Mouse (Mus musculus): ENCODE data around the gene Fzr1.

The Fzr1 gene

DNA sequence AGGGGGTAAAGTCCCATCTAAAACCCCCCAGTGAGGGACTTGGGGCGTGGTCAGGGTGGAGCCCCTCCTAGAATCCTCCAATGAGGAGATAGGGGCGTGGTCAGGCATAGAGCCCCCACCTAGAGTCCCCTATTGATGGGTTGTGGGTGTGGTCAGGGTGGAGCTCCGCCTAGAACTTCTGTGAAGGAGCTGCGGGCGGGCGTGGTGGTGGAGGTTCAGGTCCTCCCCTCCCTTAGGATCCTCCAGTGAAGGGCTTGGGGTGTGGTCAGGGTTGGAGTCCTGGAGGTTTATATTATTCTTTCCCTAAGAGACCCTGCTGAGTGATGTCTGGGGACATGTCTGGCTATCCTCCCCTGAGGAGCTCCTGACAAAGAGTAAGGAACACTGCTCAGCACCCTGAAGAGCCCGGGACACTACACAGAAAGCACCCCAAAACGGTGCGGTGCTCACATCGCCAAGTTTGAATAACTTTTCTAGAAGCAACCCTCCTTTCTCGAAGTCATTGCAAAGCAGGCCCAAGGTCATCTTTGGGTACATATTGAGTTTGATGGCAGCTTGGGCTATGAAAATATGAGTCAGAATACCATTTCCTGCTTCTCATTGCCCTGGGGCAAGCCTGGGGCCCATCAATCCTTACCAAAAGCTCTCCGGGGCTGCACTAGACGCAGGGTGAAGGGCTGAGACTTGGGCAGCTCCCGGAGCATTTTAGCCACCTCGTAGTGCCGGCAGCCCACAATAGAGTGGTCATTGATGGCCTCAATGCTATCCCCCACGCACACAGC, 37.6 kb downstream of the Fzr1 start:
- CTCF ChIA-PET: interaction anchor here (0.6 to 1.1 kb wide), 3 partner anchors 26 to 293 kb away, joined by 3 to 8 read pairs (median 4); no protein-coding TSS in a partner anchor

DNA sequence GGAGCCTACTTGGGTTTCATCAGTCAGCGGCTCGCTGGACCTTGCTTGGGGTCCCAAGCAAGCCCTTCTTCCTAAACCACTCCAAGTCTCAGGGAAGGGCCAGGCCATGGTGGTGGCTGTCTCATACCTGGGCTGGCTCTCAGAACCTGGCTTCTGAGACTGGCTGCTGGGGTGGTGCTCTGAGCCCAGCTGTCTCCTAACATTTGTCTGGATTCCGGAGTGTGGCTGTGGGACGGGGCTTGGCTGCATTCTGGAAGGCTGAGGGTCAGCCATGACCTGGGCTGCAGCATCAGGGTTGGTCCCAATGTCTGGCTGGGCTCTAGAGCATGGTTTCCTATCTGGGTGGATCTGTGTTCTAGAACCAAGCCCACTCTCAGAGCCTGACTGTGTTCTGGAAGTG, 41.8 kb downstream of the Fzr1 start:
- CTCF ChIA-PET: no interaction called here

DNA sequence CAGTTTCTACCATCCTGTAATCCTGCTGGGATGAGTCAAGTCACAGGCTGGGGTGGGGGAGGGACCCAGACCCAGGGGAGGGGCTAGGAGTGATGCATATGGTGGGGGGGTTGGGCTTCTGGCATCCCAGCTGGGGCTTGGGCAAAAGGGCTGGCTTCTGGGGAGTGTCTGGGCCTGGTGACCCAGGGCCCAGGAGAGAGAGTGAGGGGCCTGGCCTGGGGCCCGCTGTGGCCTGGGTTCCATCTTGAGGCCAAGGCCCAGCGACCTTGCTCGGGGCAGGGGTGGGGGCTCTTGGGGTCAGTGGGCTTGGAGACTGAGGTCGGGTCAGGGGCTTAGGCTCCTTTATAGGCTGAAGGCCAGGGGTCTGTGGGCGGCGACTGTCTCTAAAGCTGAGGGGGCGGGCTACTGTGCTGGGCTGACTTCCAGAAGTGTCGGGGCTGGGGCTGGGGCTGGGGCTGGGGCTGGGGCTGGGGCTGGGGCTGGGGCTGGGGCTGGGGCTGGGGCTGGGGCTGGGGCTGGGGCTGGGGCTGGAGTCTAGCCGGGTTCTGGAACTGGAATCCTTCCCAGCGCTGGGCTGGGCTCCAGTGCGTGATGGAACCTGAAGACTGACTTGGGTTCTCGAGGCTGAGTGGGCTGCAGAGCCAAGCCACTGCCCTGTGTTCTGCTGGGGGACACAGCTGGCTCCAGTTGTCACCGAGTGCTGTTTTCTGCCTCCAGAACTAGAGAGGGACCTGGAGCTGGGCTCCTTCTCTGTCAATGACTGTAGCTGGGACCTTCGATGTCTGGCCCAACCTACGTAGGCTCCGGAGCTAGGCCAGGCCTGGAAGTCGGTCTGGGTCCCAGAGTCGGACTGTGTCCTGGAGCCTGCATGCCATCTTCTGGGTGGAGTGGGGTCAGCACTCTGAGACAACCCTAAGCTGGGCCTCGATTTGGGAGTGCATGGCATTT, 42.6 kb downstream of the Fzr1 start:
- CTCF ChIA-PET: no interaction called here

DNA sequence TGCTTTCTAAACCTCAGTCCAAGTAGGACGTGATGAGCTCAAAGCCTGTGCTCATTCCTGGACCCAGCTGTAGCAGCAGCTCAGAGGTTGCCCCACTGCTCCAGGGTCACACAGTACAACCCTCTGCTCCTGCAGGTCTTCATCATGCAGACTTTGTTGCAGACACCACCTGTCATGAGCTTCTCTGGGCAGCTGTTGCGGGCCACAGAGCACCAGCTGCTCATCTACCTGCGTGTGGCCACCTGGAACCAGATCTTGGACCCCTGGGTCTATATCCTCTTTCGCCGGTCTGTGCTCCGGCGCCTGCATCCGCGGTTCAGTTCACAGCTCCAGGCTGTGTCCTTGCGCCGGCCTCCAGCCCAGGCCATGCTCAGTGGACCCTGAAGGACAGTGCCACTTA, 44.0 kb downstream of the Fzr1 start:
- CTCF ChIA-PET: no interaction called here

DNA sequence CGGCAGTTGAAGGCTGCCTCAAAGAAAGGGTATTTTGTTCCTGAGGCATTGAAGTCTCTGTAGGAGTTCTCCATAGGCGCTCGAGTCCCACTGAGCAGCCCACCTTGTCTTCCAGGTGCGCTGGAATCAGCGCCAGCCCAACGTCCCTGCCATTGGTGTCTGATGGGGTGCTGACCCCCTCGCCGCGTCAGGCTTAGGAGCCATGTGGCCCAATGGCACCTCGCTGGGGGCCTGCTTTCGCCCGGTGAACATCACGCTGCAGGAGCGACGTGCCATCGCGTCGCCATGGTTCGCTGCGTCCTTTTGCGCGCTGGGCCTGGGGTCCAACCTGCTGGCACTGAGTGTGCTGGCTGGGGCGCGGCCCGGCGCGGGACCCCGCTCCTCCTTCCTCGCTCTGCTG, 46.0 kb downstream of the Fzr1 start:
- CTCF ChIA-PET: interaction anchor here (0.6 kb wide), 1 partner anchor 1557 kb away, joined by 4 read pairs; no protein-coding TSS in a partner anchor

DNA sequence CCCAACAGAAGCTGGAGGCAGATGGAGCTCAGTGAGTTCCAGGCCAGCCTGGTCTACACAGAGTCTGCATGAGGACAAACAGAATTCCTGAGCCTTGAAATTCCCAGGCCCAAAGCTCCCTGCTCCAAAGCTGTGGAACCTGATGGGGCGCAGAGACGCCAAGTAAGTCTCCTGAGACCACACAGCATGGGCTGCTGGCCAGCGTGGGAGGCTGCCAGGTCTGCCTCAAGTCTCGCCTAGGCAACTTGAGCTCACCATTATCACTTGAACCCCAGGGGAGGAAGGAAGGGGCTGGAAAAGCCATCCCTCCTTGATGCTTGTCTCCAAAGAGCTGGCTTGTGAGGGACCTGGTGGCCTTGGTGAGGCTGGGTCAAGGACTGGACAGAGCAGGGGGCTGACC, 48.3 kb downstream of the Fzr1 start:
- CTCF ChIA-PET: interaction anchor here (1.3 kb wide), 1 partner anchor 9 kb away, joined by 3 read pairs; no protein-coding TSS in a partner anchor

DNA sequence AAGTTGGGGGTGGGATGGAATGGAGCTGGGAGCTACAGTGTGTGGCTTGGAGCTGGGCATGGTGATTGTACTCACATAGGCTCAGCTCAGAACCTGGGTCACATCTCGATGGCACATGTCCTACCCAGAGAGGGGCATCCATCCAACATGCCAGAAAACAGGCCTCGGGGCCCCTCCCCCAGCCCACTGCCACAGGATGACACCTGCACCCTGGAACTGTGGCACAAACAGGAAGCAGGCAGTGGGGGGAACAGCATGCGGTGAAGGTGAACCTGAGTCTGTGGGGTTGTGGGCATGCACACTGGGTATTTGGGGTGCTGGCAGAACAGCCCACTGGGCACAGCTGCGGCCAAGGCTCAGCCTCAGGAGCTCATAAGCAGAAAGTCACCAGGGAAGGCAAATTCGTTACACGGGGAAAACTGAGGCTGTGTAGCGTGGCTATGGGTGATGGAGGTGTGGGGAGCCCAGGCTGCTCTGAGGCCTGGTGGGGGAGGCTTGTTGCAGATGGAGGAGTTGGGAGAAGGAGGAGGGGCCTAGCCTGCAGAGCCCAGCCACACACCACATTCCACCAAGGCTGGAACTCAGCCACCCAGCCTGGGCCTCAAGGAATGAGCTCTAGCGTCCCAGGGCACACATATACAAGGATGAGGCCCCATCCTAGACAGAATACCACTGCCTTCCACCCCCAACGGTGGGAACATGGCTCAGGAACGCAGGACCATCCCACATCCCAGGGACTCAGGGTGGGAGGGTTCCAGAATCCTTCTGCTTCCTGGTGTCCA, 48.9 kb downstream of the Fzr1 start:
- CTCF ChIA-PET: interaction anchor here (1.3 kb wide), 1 partner anchor 10 kb away, joined by 3 read pairs; no protein-coding TSS in a partner anchor

DNA sequence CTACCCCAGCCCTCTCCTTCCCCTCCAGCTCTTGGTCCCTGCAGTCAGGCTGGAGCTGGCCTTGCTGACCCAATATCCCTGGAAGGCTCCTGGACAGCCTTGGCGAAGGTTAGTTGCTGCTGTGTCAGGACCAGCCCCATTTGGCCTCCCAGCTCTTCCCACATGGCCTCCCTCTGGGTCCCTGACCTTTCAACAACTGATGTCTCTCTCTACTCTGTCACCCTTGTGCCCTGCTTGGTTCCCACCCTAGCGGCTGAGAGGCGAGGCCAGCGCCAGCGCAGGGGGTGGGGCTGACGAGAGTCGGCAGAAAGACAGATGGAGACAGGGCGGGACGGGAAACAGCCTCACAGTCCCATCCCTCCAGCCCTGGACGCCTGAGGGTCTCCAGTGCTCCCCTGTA, 49.9 kb downstream of the Fzr1 start, which contains the start of gene Tbxa2r:
Tbxa2r (plus strand) TSS at position 346 of the 400 bp plus-strand sequence.
- CTCF ChIA-PET: no interaction called here

DNA sequence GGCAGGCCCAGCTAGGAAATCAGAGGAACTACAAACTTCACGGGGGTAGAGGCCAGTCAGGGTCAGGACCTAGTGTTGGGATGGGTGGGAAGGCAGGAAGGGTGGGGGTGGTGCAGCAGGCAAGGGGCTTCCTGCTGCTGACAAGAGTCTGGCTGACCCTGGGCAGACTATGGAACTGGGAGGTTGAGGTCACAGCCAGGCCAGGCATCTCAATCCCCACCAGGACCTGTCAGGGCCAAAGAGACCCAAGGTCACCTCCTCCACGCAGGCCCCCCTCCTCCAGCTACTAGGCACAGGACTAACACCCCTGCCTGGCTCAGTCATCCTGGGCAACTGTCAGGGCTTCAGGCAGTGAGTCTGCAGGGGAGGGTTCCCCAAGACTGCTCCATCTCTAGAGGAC, 50.4 kb downstream of the Fzr1 start:
- CTCF ChIA-PET: interaction anchor here (0.6 kb wide), 1 partner anchor 39 kb away, joined by 7 read pairs; no protein-coding TSS in a partner anchor

DNA sequence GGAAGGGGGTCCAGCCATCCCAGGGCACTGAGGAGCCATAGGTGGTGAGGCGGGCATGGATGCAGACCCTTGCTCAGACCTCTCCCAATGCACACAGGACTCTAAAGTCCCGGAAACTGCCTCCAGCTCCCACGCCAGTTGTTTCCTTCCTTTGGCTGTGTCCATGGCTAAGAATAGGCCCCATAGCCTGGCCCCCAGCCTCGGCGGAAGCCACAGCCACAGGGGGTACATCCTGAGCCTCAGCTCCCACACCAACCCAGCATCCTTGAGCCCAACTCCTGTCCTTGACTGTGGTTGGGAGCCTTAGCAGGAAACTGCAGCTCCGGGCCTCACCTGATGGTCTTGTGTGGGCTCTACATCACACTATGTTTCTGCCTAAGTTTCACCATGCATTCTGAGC, 51.5 kb downstream of the Fzr1 start:
- CTCF ChIA-PET: no interaction called here

DNA sequence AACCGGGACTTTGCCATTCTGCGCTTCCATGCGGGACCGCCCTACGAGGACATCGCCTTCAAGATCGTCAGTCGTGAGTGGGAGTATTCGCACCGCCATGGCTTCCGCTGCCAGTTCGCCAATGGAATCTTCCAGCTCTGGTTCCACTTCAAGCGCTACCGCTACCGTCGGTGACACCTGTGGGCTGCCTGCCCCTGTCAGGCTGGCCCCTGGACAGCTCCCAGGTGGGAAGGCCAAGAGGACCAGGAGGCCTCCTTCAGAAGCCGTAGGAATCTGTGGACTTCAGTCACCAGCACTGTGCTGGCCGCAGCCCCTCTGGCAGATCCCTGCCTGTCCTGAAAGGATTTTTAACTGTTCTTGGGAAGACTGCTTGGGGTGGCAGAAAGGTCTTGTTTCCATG, 52.5 kb downstream of the Fzr1 start:
- CTCF ChIA-PET: no interaction called here

DNA sequence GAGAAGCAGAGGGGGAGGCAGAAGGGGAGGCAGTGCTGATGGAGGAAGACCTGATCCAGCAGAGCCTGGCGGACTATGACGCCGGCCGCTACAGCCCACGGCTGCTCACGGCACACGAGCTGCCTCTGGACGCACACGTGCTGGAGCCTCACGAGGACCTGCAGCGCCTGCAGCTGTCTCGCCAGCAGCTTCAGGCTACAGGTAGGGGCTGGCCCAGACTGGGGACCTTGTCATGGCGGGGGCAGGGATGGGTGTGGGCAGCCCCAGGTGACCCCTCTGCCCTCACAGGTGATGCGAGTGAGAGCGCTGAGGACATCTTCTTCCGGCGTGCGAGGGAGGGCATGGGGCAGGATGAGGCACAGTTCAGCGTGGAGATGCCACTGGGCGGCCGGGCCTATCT, 53.1 kb downstream of the Fzr1 start:
- CTCF ChIA-PET: interaction anchor here (0.5 kb wide), 1 partner anchor 706 kb away, joined by 4 read pairs; no protein-coding TSS in a partner anchor

DNA sequence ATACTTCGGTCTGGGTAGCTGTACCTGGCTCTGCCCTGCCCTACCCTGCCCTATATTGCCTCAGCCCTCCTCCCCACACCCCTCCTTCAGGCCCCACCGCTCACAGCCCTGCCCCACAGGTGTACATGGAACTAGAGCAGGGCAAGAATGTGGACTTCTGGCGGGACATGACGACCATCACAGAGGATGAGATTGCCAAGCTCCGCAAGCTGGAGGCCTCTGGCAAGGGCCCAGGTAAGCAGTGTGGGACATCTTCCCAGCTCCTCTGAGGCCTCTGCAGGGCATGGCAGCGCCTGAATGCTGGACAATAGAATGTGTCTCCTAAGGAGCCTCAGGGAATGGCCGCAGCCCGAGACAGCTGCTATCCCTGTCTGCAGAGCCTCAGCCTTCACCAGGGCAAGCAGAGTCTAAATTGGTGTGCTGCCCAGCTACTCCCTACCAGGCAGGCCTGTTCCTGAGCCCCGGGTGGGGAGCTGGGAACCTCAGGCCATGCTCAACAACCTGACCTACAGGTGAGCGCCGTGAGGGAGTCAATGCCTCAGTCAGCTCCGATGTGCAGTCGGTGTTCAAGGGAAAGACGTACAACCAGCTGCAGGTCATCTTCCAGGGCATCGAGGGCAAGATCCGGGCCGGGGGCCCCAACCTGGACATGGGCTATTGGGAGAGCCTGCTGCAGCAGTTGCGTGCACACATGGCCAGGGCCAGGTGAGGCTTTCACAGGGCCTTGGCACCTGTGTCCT, 54.4 kb downstream of the Fzr1 start:
- CTCF ChIA-PET: no interaction called here

DNA sequence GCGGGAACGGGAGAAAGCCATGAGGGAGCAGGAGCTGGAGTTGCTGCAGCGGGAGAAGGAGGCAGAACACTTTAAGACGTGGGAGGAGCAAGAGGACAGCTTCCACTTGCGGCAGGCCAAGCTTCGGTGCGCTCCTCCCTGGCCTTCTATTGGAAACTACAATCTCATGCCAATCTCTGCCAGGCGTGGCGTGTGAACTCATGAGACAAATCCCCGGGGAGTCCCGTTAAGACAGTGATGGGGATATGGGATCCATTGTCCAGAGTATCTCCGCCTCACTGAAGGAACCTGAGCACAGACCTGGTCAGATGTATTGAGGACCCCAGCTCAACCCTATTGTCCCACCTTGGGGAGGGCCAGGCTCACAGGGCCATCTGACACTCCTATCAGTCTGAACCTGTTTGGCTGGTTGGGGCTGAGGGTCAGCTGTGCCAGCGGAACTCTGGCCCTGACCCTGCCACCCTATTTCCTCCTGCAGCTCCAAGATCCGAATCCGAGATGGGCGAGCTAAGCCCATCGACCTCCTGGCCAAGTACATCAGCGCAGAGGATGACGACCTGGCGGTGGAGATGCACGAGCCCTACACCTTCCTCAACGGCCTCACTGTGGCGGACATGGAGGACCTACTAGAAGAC, 55.1 kb downstream of the Fzr1 start:
- CTCF ChIA-PET: interaction anchor here (0.6 kb wide), 1 partner anchor 45 kb away, joined by 3 read pairs; no protein-coding TSS in a partner anchor

DNA sequence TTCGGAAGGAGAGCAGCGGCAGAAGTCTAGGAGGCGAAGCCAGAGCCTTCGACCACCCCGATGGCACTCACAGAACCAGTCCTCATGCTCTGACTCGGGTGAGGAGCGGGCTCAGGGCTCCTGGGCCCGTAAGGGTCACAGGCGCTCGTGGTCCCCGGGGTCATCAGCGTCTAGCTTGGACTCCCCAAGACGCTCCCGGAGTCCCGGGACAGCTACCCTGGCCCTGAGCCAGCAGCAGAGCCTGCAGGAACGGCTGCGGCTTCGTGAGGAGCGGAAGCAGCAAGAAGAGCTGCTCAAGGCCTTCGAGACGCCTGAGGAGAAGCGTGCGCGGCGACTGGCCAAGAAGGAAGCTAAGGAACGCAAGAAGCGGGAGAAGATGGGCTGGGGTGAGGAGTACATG, 55.9 kb downstream of the Fzr1 start:
- CTCF ChIA-PET: no interaction called here

DNA sequence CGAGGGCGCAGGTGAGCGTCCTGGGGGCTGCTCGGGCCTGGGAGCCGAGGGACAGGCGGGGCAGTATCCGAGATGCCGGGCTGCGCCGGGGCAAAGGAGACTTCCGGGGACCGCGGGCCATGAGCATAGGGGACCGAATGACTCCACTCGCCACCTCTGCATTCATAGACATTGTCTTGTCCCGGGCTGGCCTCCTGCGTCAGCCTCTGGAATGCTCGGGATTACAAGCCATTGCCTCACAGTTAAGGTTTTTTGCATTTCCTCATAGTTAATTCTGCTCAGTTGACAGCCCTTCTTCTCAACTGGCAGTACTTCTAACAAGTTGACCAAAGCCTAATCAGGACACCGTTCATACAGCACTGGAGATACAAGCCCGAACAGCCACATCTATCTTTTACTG, 56.9 kb downstream of the Fzr1 start:
- CTCF ChIA-PET: no interaction called here

DNA sequence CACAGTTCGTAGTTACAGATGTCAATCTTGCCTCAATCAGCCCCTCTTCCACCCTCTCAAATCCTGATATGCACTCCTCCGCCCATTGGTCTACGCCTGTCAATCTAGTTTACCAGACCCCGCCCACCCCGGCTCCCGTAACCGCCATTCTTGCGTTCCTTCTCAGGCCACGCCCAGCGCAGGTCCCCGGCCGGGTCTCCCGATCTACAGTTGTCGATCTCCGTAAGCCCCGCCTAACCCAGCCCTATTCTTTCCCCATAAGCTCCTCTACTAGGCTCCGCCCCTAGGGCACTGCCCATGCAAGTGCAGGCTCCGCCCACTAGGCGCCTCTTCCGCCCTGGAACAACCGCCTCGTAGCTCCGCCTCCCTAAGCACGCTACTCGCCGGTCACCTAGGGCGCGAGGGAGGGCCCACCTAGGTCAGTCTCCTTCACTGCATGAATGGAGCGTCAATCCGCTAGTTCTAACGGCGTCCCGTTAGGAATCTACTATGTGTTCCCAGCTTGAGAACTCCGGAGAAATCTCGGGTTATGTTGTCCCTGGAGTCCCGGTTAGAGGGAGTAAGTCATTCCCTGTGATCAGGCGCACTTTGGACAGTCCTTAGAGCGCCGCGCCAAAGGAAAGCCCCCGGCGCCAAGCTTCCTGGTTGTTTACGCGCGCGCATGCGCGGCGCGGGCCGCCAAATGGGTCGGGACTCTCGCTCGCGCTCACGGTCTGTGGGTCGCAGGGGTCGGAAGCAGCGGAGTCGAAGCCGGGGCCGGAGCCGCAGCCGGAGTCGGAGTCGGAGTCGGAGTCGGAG, 57.6 kb downstream of the Fzr1 start, which contains the start of gene Cactin:
Cactin (plus strand) TSS at position 554 of the 798 bp plus-strand sequence.
- CTCF ChIA-PET: interaction anchor here (2.0 kb wide), 1 partner anchor 16 kb away, joined by 5 read pairs; no protein-coding TSS in a partner anchor

DNA sequence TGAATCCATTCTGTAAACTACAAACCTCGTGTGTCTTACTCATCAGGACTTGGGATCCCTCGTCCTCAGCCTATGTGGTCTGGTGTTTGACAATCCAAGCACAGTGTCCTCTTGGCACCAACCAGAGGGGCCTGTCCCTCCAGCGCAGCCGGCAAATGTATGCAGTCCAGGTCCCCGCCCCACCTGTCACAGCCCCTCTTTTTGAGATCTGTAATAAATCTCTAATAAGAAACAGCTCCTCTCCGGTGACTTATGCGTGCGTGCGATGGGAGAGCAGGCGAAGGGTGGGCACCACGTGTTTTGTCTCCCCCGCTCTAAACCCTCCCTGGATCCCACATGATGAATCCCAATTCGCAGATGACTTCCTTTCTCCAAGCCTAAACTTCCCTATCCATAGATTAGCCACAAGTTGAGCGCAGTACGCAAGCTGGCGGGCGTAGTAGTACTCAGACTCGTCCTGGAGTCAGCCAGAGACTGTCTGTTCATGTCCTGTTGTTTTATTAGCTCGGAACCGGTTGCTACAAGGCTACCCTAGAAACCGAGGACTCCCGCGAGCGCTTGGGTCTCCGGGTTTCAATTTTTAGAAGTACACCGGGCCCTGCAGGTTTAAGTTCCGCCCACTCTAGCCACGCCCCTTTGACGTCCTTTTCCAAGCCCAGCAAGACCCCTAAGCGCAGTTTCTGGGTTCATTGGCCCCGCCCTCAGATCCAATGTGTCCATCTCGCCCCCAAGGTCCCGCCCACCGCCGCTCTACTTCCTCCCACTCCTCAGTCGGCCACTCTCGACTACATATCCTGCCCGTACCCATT, 58.4 kb downstream of the Fzr1 start:
- CTCF ChIA-PET: interaction anchor here (2.0 kb wide), 1 partner anchor 15 kb away, joined by 5 read pairs; no protein-coding TSS in a partner anchor
